Mouse (Mus musculus) lung, adult 2 months (tissue): Measurements from ENCODE around the gene Itga8.

Experiments used
- CTCF ChIP-seq: fragments of 200-500 bp; IDR thresholded peaks from 2 replicates; pipeline ENCODE4 v1.5.1; 2011; ENCODE audit warnings: mild to moderate bottlenecking, low read length, control low read depth; ENCODE audit not compliant: insufficient read depth
- POLR2A ChIP-seq: fragments of 200-500 bp; IDR thresholded peaks from 2 replicates; pipeline ENCODE4 v1.6.1; 2011; ENCODE audit warnings: low read depth, mild to moderate bottlenecking, control low read depth, low read length, borderline replicate concordance; ENCODE audit errors: extremely low read depth

- TF ChIP-seq POLR2A: no peak
- no peak for TF ChIP-seq CTCF
Measured at GRCm38 (mm10) chr2:12154676-12155075, 147.0 kb downstream of the Itga8 start.
